Mouse (Mus musculus): ENCODE measurements around the gene Baz1b. TPM values are rescaled to one million over a fixed set of nuclear protein-coding genes. Genes with fewer than 3 reads are reported as not detected.
"Not testable (repeated sequence)": the region's sequence is repeated elsewhere in the genome, so short reads cannot be mapped to it uniquely, and the experiment has no call there.

Baz1b gene
- polyA plus RNA-seq, 1 experiment from 2014 or later: 30.5 TPM

DNA sequence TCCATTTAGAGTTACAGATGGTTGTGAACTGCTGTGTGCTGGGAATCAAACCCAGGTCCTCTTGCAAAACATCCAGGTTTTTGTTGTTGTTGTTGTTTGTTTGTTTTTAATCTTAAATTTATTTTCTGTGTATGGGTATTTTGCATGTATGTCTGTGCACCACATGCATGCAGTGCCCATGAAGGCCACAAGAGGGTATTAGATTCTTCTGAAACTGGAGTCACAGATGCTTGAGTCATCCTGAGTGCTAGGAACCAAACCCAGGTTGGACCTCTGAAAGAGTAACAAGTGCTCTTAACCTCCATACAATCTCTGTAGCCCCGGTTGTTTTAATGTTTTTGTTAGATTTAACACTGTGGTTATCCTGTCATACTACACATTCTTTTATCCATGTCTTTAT, 21.1 kb downstream of the Baz1b start:
- Histone ChIP-seq H3K36me3 (replicated peaks) (peaks cover 53% of the 10 kb centered on the region), H3K9me3 (no peaks in the 10 kb centered on the region), H3K27me3 (replicated peaks) (no peaks in the 10 kb centered on the region), H3K9ac (no peak overlapping the region), H3K4me3 (no peak overlapping the region), H3K27ac (no peak overlapping the region), H3K4me1 (no peaks in the 10 kb centered on the region), H3K4me2 (no peak overlapping the region)
- no peak for ATAC-seq (replicated peaks)
- WGBS: 92% methylated on average over 1 of the region's 1 CpGs

DNA sequence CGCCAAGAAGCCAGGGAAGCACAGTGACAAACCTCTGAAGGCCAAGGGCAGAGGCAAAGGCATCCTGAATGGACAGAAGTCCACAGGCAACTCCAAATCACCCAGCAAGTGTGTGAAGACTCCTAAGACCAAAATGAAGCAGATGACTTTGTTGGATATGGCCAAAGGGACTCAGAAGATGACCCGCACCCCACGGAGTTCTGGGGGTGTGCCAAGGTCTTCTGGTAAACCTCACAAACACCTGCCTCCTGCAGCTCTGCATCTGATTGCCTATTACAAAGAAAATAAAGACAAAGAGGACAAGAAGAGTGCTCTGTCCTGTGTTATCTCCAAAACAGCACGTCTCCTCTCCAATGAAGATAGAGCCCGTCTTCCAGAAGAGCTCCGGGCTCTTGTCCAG, 29.8 kb downstream of the Baz1b start:
- ATAC-seq (replicated peaks): no peak
- WGBS: 92% methylated on average over 6 of the region's 6 CpGs
- H3K36me3 ChIP-seq (replicated peaks): peaks cover 49% of the 10 kb centered on the region

DNA sequence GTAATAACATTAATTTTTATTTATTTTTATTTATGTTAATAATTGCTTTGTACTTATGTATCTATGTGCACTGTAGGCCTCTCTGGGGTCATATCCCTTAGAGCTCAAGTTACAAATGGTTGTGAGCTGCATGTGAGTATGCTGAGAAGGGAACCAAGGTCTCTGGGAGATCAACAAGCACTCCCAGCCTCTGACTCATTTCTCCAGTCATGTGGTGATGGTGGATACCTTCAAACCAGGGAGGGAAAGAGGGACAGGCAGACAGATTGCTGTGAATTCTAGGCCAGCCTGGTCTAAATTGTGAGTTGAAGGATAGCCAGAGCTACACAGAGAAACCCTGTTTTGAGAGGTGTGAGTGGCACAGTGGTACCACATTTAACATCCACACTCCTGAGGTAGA, 33.9 kb downstream of the Baz1b start:
- Histone ChIP-seq H3K27me3 (replicated peaks) (no peaks in the 10 kb centered on the region), H3K27ac (no peak overlapping the region), H3K36me3 (replicated peaks) (peaks cover 61% of the 10 kb centered on the region), H3K4me1 (no peaks in the 10 kb centered on the region), H3K4me3 (no peak overlapping the region), H3K9ac (no peak overlapping the region), H3K4me2 (no peak overlapping the region), H3K9me3 (no peaks in the 10 kb centered on the region)
- ATAC-seq (replicated peaks): no peak

More for the DNA sequence above, 29.8 kb downstream of the Baz1b start:
- Histone ChIP-seq H3K9me3 (no peaks in the 10 kb centered on the region), H3K4me2 (no peak overlapping the region), H3K27me3 (replicated peaks) (no peaks in the 10 kb centered on the region), H3K27ac (no peak overlapping the region), H3K9ac (no peak overlapping the region), H3K4me1 (no peaks in the 10 kb centered on the region), H3K4me3 (no peak overlapping the region)

DNA sequence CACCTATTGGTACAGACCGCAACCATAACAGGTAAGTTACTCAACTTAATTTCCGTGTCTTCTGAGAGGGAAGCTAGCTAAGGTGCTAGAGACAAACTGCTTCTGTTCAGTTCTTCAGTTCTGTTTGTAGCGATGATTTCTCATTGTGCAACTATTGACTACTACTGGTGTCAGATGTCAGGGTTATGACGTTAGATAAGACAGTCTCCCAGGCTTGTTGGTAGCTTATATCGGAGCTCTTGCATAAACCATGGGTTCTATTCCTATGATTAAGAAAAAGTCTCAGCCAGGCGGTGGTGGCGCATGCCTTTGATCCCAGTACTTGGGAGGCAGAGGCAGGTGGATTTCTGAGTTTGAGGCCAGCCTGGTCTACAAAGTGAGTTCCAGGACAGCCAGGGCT, 35.0 kb downstream of the Baz1b start:
- no peaks in the 10 kb centered on the region for H3K9me3 ChIP-seq
- H3K4me1 ChIP-seq: no peaks in the 10 kb centered on the region
- no peak overlapping the region for H3K4me3 ChIP-seq
- 97% methylated on average over 7 of the region's 7 CpGs for WGBS
- ATAC-seq (replicated peaks): no peak
- H3K4me2 ChIP-seq: no peak overlapping the region
- no peaks in the 10 kb centered on the region for H3K27me3 ChIP-seq (replicated peaks)
- H3K9ac ChIP-seq: no peak overlapping the region
- H3K36me3 ChIP-seq (replicated peaks): peaks cover 63% of the 10 kb centered on the region
- no peak overlapping the region for H3K27ac ChIP-seq

DNA sequence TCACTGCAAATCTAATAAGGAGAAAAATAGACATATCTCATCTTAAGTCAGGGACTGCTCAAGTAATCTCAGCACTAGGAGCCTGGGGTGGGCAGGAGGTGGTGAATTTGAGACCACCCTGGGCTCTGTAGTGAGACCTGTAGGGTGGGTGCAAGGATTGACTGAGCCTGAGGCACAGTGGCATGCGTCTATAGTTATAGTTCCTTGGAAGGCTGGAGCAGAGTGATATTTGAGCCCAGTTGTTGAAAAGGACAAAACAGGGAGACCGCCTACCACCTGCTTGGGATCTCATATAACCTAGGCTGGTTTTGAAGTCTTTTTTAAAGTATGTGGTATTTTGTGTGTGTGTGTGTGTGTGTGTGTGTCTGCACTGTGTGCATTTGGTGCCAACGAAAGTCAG, 37.1 kb downstream of the Baz1b start:
- Histone ChIP-seq H3K27ac (no peak overlapping the region), H3K36me3 (replicated peaks) (peaks cover 67% of the 10 kb centered on the region), H3K4me3 (no peak overlapping the region), H3K9ac (no peak overlapping the region), H3K9me3 (no peaks in the 10 kb centered on the region), H3K4me2 (no peak overlapping the region), H3K27me3 (replicated peaks) (no peaks in the 10 kb centered on the region), H3K4me1 (no peaks in the 10 kb centered on the region)
- 96% methylated on average over 3 of the region's 3 CpGs for WGBS
- ATAC-seq (replicated peaks): no peak

DNA sequence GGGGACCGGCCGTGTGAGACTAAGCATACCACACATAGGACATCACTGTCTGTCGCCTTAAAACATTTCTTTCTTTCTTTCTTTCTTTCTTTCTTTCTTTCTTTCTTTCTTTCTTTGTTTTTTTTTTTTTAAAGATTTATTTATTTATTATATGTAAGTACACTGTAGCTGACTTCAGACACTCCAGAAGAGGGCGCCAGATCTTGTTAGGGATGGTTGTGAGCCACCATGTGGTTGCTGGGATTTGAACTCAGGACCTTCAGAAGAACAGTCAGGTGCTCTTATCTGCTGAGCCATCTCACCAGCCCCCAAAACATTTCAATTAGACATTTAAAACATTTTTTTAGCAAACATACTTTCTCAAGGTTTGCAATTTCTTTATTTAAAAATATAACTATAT, 38.8 kb downstream of the Baz1b start:
- H3K9me3 ChIP-seq; H3K27me3 ChIP-seq (replicated peaks); H3K9ac ChIP-seq; H3K4me2 ChIP-seq; ATAC-seq (replicated peaks); H3K4me3 ChIP-seq; H3K4me1 ChIP-seq; H3K27ac ChIP-seq: not testable (repeated sequence)
- 94% methylated on average over 4 of the region's 4 CpGs for WGBS
- H3K36me3 ChIP-seq (replicated peaks): peaks cover 71% of the 10 kb centered on the region

DNA sequence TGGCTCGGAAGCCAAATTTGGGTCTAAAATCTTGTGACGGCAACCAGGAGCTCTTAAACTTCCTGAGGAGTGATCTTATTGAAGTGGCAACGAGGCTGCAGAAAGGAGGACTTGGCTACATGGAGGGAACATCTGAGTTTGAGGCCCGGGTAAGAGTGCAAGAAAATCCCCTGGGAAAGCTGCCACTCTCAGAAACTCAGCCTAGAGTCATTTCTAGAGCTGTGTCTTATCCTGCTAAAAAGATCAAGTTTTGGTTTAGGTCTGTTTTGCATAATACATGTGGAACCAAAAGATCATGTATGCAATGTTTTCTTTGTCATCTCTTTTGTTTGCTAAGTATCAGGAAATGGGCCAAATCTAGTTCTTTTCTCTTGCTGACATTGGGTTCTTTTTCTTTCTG, 43.1 kb downstream of the Baz1b start:
- no peaks in the 10 kb centered on the region for H3K4me1 ChIP-seq
- 84% methylated on average over 4 of the region's 4 CpGs for WGBS
- peaks cover 66% of the 10 kb centered on the region for H3K36me3 ChIP-seq (replicated peaks)

DNA sequence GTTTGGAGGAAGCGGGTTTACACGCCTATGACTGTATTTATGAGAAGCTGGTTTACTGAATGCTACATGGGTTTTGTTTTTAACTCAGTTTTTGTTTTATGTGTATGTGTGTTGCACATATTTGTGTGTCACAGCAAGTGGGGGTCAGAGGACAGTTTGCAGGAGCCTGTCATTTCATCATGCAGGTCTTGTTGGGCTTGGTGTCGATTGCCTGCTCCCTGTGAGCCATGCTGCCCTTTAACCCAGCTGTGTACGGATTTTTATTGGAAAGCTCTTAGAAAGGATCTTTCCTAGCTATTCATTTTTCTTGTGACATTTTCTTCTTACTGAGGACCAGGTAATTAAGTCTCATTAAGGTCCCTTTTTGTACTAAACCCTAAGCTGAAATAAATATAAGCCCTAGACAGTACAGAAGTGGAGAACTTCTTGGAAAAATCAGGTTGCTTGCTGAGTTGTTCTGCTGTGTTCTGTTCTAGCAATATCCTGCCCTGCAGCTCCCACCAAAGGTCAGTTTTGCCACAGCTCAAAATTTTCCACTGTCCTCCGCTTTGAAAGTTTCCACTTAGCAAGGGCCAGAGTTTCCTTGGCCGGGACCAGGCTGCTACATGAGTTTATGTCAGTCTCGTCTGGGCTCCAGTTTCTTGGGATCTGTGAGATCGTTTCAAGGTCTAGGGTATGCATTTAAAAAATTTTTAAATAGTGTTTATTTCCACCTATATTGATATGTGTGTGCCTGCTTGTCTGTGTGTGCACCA, 46.3 kb downstream of the Baz1b start:
- Histone ChIP-seq H3K9ac (no peak overlapping the region), H3K4me2 (no peak overlapping the region), H3K4me1 (no peaks in the 10 kb centered on the region), H3K9me3 (no peaks in the 10 kb centered on the region), H3K36me3 (replicated peaks) (peaks cover 60% of the 10 kb centered on the region), H3K27me3 (replicated peaks) (no peaks in the 10 kb centered on the region), H3K27ac (no peak overlapping the region), H3K4me3 (no peak overlapping the region)
- no peak for ATAC-seq (replicated peaks)
- 91% methylated on average over 8 of the region's 8 CpGs for WGBS

More for the DNA sequence above, 43.1 kb downstream of the Baz1b start:
- no peaks in the 10 kb centered on the region for H3K27me3 ChIP-seq (replicated peaks)
- H3K4me2 ChIP-seq: no peak overlapping the region
- H3K4me3 ChIP-seq: no peak overlapping the region
- no peak overlapping the region for H3K9ac ChIP-seq
- no peaks in the 10 kb centered on the region for H3K9me3 ChIP-seq
- no peak for ATAC-seq (replicated peaks)
- H3K27ac ChIP-seq: no peak overlapping the region

DNA sequence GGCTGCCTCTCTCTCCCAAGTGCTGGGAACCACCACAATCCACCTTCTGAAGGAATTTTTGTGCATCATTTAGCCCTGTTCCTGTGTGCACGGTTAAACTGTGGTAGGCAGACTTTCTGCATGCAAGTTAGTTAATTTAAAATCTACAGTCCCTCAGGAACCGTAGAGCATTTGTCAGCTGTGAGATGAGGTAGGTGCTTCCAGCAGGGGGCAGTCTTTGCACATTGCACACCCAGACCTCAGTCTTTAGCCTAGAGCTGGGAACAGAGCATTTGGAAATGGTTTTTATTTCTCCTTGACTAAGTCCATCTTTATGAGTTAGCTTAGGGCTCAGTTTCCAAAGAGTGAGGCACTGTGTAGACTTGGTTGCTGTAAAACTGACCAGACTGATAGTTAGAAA, 49.5 kb downstream of the Baz1b start:
- Histone ChIP-seq H3K27me3 (replicated peaks) (no peaks in the 10 kb centered on the region), H3K36me3 (replicated peaks) (peaks cover 60% of the 10 kb centered on the region), H3K4me2 (no peak overlapping the region), H3K4me3 (no peak overlapping the region), H3K9ac (no peak overlapping the region), H3K4me1 (no peaks in the 10 kb centered on the region), H3K9me3 (no peaks in the 10 kb centered on the region), H3K27ac (no peak overlapping the region)
- no peak for ATAC-seq (replicated peaks)
- 41% methylated on average over 2 of the region's 2 CpGs for WGBS

DNA sequence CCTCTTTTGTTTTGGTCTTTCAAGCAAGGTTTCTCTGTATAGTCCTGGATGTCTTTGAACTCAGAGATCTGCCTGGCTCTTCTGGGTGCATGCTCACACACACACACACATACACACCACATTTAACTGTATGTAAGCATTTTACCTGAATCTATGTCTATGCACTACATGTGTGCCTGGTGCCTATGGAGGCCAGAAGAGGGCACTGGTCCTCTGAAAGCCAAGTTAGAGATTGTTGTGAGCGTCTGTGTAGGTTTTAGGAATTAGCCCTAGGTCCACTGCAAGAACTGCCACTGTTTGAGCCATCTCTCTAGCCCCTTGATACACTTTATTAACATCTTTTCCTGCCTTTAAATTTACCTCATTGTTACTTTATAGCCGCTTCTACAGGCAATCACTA, 51.8 kb downstream of the Baz1b start:
- H3K9me3 ChIP-seq: no peaks in the 10 kb centered on the region
- 77% methylated on average over 2 of the region's 2 CpGs for WGBS
- peaks cover 55% of the 10 kb centered on the region for H3K36me3 ChIP-seq (replicated peaks)
- H3K4me1 ChIP-seq: no peaks in the 10 kb centered on the region
- H3K4me3 ChIP-seq: no peak overlapping the region
- no peak for ATAC-seq (replicated peaks)
- H3K4me2 ChIP-seq: no peak overlapping the region
- no peak overlapping the region for H3K27ac ChIP-seq
- no peaks in the 10 kb centered on the region for H3K27me3 ChIP-seq (replicated peaks)
- no peak overlapping the region for H3K9ac ChIP-seq

DNA sequence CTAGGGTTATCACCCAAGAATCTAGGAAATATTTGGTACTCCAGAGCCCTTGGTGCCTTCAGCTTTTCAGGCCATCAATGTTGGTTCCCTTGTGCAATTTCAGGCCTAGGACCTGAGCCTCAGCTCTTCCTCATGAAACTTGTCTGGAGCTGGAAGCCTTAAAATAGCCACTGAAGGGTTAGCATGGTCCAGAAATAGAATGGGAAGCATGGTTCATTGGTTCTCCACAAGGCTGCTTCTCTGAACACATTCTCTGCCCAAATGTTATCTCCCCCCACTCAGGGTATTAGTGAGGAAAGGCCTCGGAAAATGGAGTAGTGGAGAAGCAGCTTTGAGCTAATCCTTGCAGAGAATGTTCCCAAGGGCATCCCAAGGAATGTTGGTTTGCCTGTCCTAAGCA, 54.4 kb downstream of the Baz1b start:
- 54% methylated on average over 1 of the region's 1 CpGs for WGBS
- ATAC-seq (replicated peaks): no peak
- H3K27me3 ChIP-seq (replicated peaks): no peaks in the 10 kb centered on the region
- no peaks in the 10 kb centered on the region for H3K9me3 ChIP-seq
- no peak overlapping the region for H3K9ac ChIP-seq
- no peak overlapping the region for H3K4me2 ChIP-seq
- peaks cover 63% of the 10 kb centered on the region for H3K36me3 ChIP-seq (replicated peaks)
- H3K27ac ChIP-seq: no peak overlapping the region
- no peaks in the 10 kb centered on the region for H3K4me1 ChIP-seq
- H3K4me3 ChIP-seq: no peak overlapping the region

DNA sequence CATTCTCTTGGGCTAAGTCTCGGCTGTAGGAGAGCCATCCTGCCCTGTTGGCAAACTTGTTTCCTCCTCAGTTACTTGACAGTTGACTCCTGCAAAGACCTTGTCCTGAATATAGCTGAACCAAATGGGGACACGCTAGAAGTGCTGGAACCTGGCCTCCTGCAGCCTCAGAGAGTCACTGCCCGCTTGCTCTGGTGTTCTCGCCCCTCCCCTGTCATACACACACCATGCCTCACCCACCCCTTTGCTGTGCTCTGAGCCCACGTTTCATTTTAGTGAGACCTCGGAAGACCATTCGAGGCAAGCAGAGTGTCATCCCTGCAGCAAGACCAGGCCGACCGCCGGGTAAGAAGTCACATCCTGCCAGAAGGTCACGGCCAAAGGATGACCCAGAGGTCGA, 55.1 kb downstream of the Baz1b start:
- Histone ChIP-seq H3K4me2 (no peak overlapping the region), H3K36me3 (replicated peaks) (peaks cover 63% of the 10 kb centered on the region), H3K27ac (no peak overlapping the region), H3K4me1 (0 out of 2 replicates have a peak, but pooled peaks cover under 1% of the 10 kb centered on the region), H3K9ac (no peak overlapping the region), H3K9me3 (no peaks in the 10 kb centered on the region), H3K27me3 (replicated peaks) (no peaks in the 10 kb centered on the region), H3K4me3 (no peak overlapping the region)
- WGBS: 83% methylated on average over 12 of the region's 12 CpGs
- ATAC-seq (replicated peaks): no peak

DNA sequence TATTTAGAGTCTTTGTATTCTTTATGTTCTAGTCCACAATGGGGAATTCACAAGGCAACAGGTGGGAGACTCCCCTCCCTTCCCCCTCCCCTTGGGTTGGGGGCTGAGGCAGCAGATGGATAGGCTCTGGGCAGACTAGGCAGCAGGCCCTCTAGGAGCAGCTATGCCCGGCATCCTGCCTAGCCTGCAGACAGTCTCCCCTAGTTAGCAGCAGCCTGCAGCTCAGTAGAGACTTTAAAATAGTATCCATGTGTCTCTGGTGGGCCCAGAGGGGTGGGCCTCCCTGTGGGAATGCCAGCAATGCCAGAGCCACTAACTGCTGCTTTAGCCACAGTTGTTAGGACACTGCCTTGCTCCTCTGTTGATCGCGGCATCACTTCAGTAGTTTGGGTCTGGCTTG, 55.5 kb downstream of the Baz1b start:
- WGBS: 89% methylated on average over 3 of the region's 3 CpGs
- ATAC-seq (replicated peaks): no peak
- H3K4me3 ChIP-seq: no peak overlapping the region
- no peak overlapping the region for H3K4me2 ChIP-seq
- H3K27me3 ChIP-seq (replicated peaks): no peaks in the 10 kb centered on the region
- H3K36me3 ChIP-seq (replicated peaks): peaks cover 58% of the 10 kb centered on the region
- H3K9me3 ChIP-seq: no peaks in the 10 kb centered on the region
- H3K27ac ChIP-seq: no peak overlapping the region
- H3K9ac ChIP-seq: no peak overlapping the region
- H3K4me1 ChIP-seq: 0 out of 2 replicates have a peak, but pooled peaks cover 5% of the 10 kb centered on the region
